Mouse (Mus musculus) heart, adult 2 months (tissue): ENCODE measurements at regions not wholly inside any gene's neighbourhood (a gene's known extent, or its start where the extent isn't known, plus 50 kb on each side); places are given as distances from the start of the nearest gene placed in this dataset.

Experiments
- CTCF ChIP-seq: fragments of 200-600 bp; IDR thresholded peaks from 2 replicates; pipeline ENCODE4 v1.8.1; 2022; ENCODE audit warnings: antibody characterized with exemption, mild to moderate bottlenecking, moderate library complexity
- EP300 ChIP-seq: fragments of 200-500 bp; IDR thresholded peaks from 2 replicates; pipeline ENCODE4 v1.6.1; 2011; ENCODE audit warnings: low read depth, low read length, control low read depth; ENCODE audit not compliant: insufficient read depth
- POLR2A ChIP-seq: fragments of 200-500 bp; IDR thresholded peaks from 2 replicates; pipeline ENCODE4 v1.6.1; 2011; ENCODE audit warnings: mild to moderate bottlenecking, low read depth, low read length, control low read depth; ENCODE audit not compliant: insufficient read depth

DNA sequence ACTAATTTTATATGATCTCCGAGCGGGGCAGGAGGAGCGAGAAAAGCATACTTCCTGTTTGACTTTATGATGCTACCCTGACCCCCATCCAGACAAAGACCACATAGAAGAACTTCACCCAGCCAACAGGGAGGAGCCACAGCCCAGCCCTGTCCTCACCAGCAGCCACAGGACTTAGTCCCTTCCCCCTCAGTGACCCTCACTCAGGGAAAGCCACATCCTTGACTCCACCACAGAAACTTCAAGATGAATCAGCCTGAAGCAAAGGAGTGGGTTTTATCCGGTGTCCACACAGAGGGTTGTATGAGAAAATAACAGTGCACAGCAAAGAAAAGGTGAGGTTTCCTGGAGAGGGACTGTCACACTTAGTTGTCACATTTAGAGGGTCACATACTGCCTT is 141.4 kb upstream of the Jarid2 start:
- TF ChIP-seq POLR2A (no peak), CTCF (no peak), EP300 (no peak)
